7 mouse cellular contexts compared by ENCODE assay signal in genomic region chr8:117314308-117314953, GRCm38 (mm10). TPM values are rescaled to one million over a fixed set of nuclear protein-coding genes. Genes with fewer than 3 reads are reported as not detected.
DNase-seq lines count a peak whose midpoint lies in the region; ATAC-seq lines count a peak whose summit lies in the region.

No protein-coding gene starts in this region.

- H3K9ac ChIP-seq in forebrain, embryonic 15.5 days (replicated peaks), result no peak overlapping the region
- no peak overlapping the region for H3K9ac ChIP-seq in neural tube, embryonic 12.5 days

- peak; percentile 31 for DNase-seq in embryo, embryonic 11.5 days (ENCODE audit: low read depth, low spot score)
- DNase-seq in kidney, postnatal 14 days, result peak; percentile 45
- DNase-seq in spleen, postnatal 14 days (ENCODE audit: low spot score in 2 of 2), result no peak
- no peak for DNase-seq in thymus, postnatal 25 days

- H3K9me3 ChIP-seq in forebrain, embryonic 15.5 days, result no peaks in the 10 kb centered on the region
- no peaks in the 10 kb centered on the region for H3K9me3 ChIP-seq in neural tube, embryonic 12.5 days

- no peak overlapping the region for H3K4me3 ChIP-seq in forebrain, embryonic 15.5 days
- no peak overlapping the region for H3K4me3 ChIP-seq in neural tube, embryonic 12.5 days

- H3K36me3 ChIP-seq in forebrain, embryonic 15.5 days, result no peaks in the 10 kb centered on the region
- peaks cover 9% of the 10 kb centered on the region; the same call in 1 of the 2 replicates for H3K36me3 ChIP-seq in neural tube, embryonic 12.5 days

- no peak for ATAC-seq in forebrain, embryonic 15.5 days (replicated peaks)
- no peak for ATAC-seq in neural tube, embryonic 12.5 days (ENCODE audit: low FRiP score, low read depth)
- ATAC-seq in megakaryocyte-erythroid progenitor cell, adult 5-6 weeks (replicated peaks; ENCODE audit: low FRiP score, low TSS enrichment, poor library complexity, severe bottlenecking), result no peak

- 27% methylated on average over 8 of the region's 8 CpGs for WGBS in forebrain, embryonic 15.5 days
- 26% methylated on average over 8 of the region's 8 CpGs for WGBS in neural tube, embryonic 12.5 days

- peak overlapping the region; percentile 23; the same call in 1 of the 2 replicates for H3K27ac ChIP-seq in forebrain, embryonic 15.5 days (replicated peaks)
- H3K27ac ChIP-seq in neural tube, embryonic 12.5 days, result no peak overlapping the region

- H3K27me3 ChIP-seq in forebrain, embryonic 15.5 days, result no peaks in the 10 kb centered on the region
- no peaks in the 10 kb centered on the region for H3K27me3 ChIP-seq in neural tube, embryonic 12.5 days (replicated peaks)

- peaks cover 33% of the 10 kb centered on the region for H3K4me1 ChIP-seq in forebrain, embryonic 15.5 days
- peaks cover 44% of the 10 kb centered on the region for H3K4me1 ChIP-seq in neural tube, embryonic 12.5 days

- no peak overlapping the region for H3K4me2 ChIP-seq in forebrain, embryonic 15.5 days (replicated peaks)
- peak overlapping the region; percentile 14; the same call in 1 of the 2 replicates for H3K4me2 ChIP-seq in neural tube, embryonic 12.5 days (replicated peaks)

RNA-seq across cellular contexts. Expression of gene Cmip, which starts 57.6 kb away (rescaled TPM):
- polyA plus RNA-seq in forebrain, embryonic 15.5 days (2015; fragmentation: Nextera tagmentation; extraction: Ambion mirVana), result 83.8 and 113 TPM in 2 replicates
- polyA plus RNA-seq in neural tube, embryonic 12.5 days (2016; fragmentation: Nextera tagmentation; extraction: Ambion mirVana), result 106 and 112 TPM in 2 replicates
- 40.2 and 60.7 TPM in 2 replicates for total RNA-seq in megakaryocyte-erythroid progenitor cell, adult 5-6 weeks (2014; fragmentation: Nextera tagmentation)
- 9.3 and 9.6 TPM in 2 replicates for total RNA-seq in megakaryocyte-erythroid progenitor cell, adult 5-6 weeks (2017)

Comparison
In these comparisons a context has a peak if more than half of its experiments do, and no peak if none do; other contexts are left out.
1. DNase-seq: peak in embryo, embryonic 11.5 days (single experiment) and kidney, postnatal 14 days (single experiment); none in spleen, postnatal 14 days (0 of 2) and thymus, postnatal 25 days (single experiment).